Mouse (Mus musculus) heart, postnatal 0 days (tissue): ENCODE measurements around the gene Tmem219. TPM values are rescaled to one million over a fixed set of nuclear protein-coding genes. Genes with fewer than 3 reads are reported as not detected.

Source experiments
- ATAC-seq: fragments of 200-750 bp; cut with Nextera tagmentation; 2 replicates; pipeline ENCODE4 v1.8.0; 2017; ENCODE audit warnings: low read depth, moderate number of reproducible peaks, moderate library complexity; ENCODE audit not compliant: insufficient read depth
- DNase-seq: peaks from one replicate; pipeline ENCODE4 v3.0.0-alpha.2; 2016; ENCODE audit warnings: low spot score
- H3K27ac ChIP-seq: fragments of 300-500 bp; sonication (generic); 2 replicates; pipeline ENCODE4 v1.5.1; 2014; ENCODE audit warnings: low read depth, mild to moderate bottlenecking
- H3K27me3 ChIP-seq: fragments of 300-500 bp; sonication (generic); 2 replicates; pipeline ENCODE4 v1.6.1; 2014; ENCODE audit warnings: low read length, mixed read lengths; ENCODE audit not compliant: control insufficient read depth, insufficient read depth
- H3K36me3 ChIP-seq: fragments of 300-500 bp; sonication (generic); replicated peaks from 2 replicates; pipeline ENCODE4 v1.6.1; 2014; ENCODE audit warnings: low read length, mixed read lengths; ENCODE audit not compliant: control insufficient read depth, insufficient read depth
- H3K4me1 ChIP-seq: fragments of 300-500 bp; sonication (generic); 2 replicates; pipeline ENCODE4 v1.6.1; 2014; ENCODE audit warnings: antibody characterized with exemption; ENCODE audit not compliant: control insufficient read depth, insufficient read depth
- H3K4me2 ChIP-seq: fragments of 300-500 bp; sonication (generic); 2 replicates; pipeline ENCODE4 v1.6.1; 2014; ENCODE audit warnings: low read depth, mild to moderate bottlenecking, low read length, moderate library complexity
- H3K4me3 ChIP-seq: fragments of 300-500 bp; sonication (generic); 2 replicates; pipeline ENCODE4 v1.5.1; 2014; ENCODE audit warnings: low read depth, low read length
- H3K9ac ChIP-seq: fragments of 300-500 bp; sonication (generic); replicated peaks from 2 replicates; pipeline ENCODE4 v1.6.1; 2014; ENCODE audit warnings: low read depth, low read length, mixed read lengths
- H3K9me3 ChIP-seq: fragments of 300-500 bp; sonication (generic); replicated peaks from 2 replicates; pipeline ENCODE4 v1.6.1; 2016; ENCODE audit warnings: low read length; ENCODE audit not compliant: control insufficient read depth
- CTCF ChIP-seq: IDR thresholded peaks from 2 replicates; pipeline ENCODE4 v1.5.1; 2016; ENCODE audit warnings: antibody characterized with exemption, control low read depth, low read depth
- EP300 ChIP-seq: IDR thresholded peaks from 2 replicates; pipeline ENCODE4 v1.6.1; 2016; ENCODE audit warnings: antibody characterized with exemption, low read depth
- WGBS: fragments of 180-500 bp; shearing (Covaris S2); extraction: QIAGEN DNeasy Blood & Tissue Kit; methylation state at CpG from one replicate; pipeline ENCODE4 v1.1.7; 2014; 5-methylcytosine and 5-hydroxymethylcytosine counted together
- polyA plus RNA-seq: library from polyadenylated mRNA; unstranded; fragments of >200 nt; fragmentation: Nextera tagmentation; extraction: Ambion mirVana; gene quantifications from 2 replicates; pipeline ENCODE4 v1.2.1, GENCODE M21; 2015
- total RNA-seq: library from RNA; depleted of rRNA; stranded (reverse); fragments of >200 nt; gene quantifications from 2 replicates; pipeline ENCODE4 v1.2.3, GENCODE M21; 2014; ENCODE audit warnings: low replicate concordance

Gene Tmem219
- total and polyA plus RNA-seq, 2 experiments from 2014 or later = 20.5 to 30.0 TPM

GRCm38 (mm10) chr7:126861429-126862130 lies 61.1 kb downstream of the Tmem219 start, which contains the start of gene Hirip3:
TSS of gene Hirip3 (plus strand) at chr7:126861972.
- TF ChIP-seq CTCF (no peak), EP300 (no peak)
- DNase-seq = peak; percentile 95
- peak; percentile 95 for ATAC-seq
- WGBS = 1% methylated on average over 42 of the region's 42 CpGs
- no peaks in the 10 kb centered on the region for H3K9me3 ChIP-seq
- H3K4me1 ChIP-seq = peaks cover 16% of the 10 kb centered on the region
- no peaks in the 10 kb centered on the region for H3K27me3 ChIP-seq
- H3K36me3 ChIP-seq = peaks cover 59% of the 10 kb centered on the region
- H3K4me2 ChIP-seq = peak within 1 kb of the TSS; percentile 70
- peak within 1 kb of the TSS; percentile 62; the same call in 1 of the 2 replicates for H3K27ac ChIP-seq
- peak within 1 kb of the TSS; percentile 62 for H3K9ac ChIP-seq
- peak within 1 kb of the TSS; percentile 73 for H3K4me3 ChIP-seq

GRCm38 (mm10) chr7:126860987-126861386 lies 61.7 kb downstream of the Tmem219 start:
- Histone ChIP-seq H3K4me2 (peak overlapping the region; percentile 70), H3K36me3 (peaks cover 59% of the 10 kb centered on the region), H3K4me3 (peak overlapping the region; percentile 73), H3K27me3 (no peaks in the 10 kb centered on the region), H3K9ac (peak overlapping the region; percentile 62), H3K27ac (no peak overlapping the region), H3K4me1 (peaks cover 16% of the 10 kb centered on the region), H3K9me3 (no peaks in the 10 kb centered on the region)
- WGBS = 61% methylated on average over 5 of the region's 5 CpGs
- no peak for TF ChIP-seq EP300
- TF ChIP-seq CTCF = no peak
- no peak for DNase-seq
- no peak for ATAC-seq

- Histone ChIP-seq H3K9ac (no peak overlapping the region), H3K4me2 (no peak overlapping the region), H3K27ac (no peak overlapping the region), H3K27me3 (no peaks in the 10 kb centered on the region), H3K4me3 (no peak overlapping the region), H3K9me3 (no peaks in the 10 kb centered on the region), H3K36me3 (peaks cover 78% of the 10 kb centered on the region), H3K4me1 (peaks cover 8% of the 10 kb centered on the region; the same call in 1 of the 2 replicates)
- WGBS = 78% methylated on average over 9 of the region's 9 CpGs
- DNase-seq (no peak), ATAC-seq (no peak)
- TF ChIP-seq EP300 (no peak), CTCF (no peak)
These were observed 65.8 kb downstream of the Tmem219 start for GRCm38 (mm10) chr7:126856741-126857420.

GRCm38 (mm10) chr7:126855641-126856040 lies 67.1 kb downstream of the Tmem219 start:
- 77% methylated on average over 3 of the region's 3 CpGs for WGBS
- H3K4me2 ChIP-seq = no peak overlapping the region
- no peak overlapping the region for H3K27ac ChIP-seq
- no peaks in the 10 kb centered on the region for H3K27me3 ChIP-seq
- no peak overlapping the region for H3K4me3 ChIP-seq
- H3K9me3 ChIP-seq = no peaks in the 10 kb centered on the region
- no peak for DNase-seq
- TF ChIP-seq CTCF = no peak
- TF ChIP-seq EP300 = no peak
- no peaks in the 10 kb centered on the region for H3K4me1 ChIP-seq
- peaks cover 81% of the 10 kb centered on the region for H3K36me3 ChIP-seq
- no peak for ATAC-seq
- no peak overlapping the region for H3K9ac ChIP-seq

- WGBS = 92% methylated on average over 5 of the region's 5 CpGs
- no peak overlapping the region for H3K4me3 ChIP-seq
- H3K9me3 ChIP-seq = no peaks in the 10 kb centered on the region
- no peak overlapping the region for H3K27ac ChIP-seq
- no peaks in the 10 kb centered on the region for H3K4me1 ChIP-seq
- peaks cover 22% of the 10 kb centered on the region for H3K27me3 ChIP-seq
- DNase-seq (no peak), ATAC-seq (no peak)
- H3K36me3 ChIP-seq = peaks cover 67% of the 10 kb centered on the region
- no peak overlapping the region for H3K9ac ChIP-seq
- no peak overlapping the region for H3K4me2 ChIP-seq
- no peak for TF ChIP-seq EP300
- TF ChIP-seq CTCF = no peak
These were observed 69.3 kb downstream of the Tmem219 start for GRCm38 (mm10) chr7:126853454-126853853.
